Mouse (Mus musculus) left cerebral cortex, postnatal 25 days (tissue): Measurements from ENCODE around the gene Zfhx3. TPM values are rescaled to one million over a fixed set of nuclear protein-coding genes. Genes with fewer than 3 reads are reported as not detected.

Source experiments
- DNase-seq, 2 experiments: peaks; one replicate each; pipeline ENCODE4 v3.0.0; 2022; ENCODE audit warnings: low spot score in 2 of 2, mixed read lengths in 1 of 2
- intact Hi-C: fragments of 180-260 bp; cut with DNase I; formaldehyde crosslinking; loops from one replicate; pipeline ENCODE4 v1.15.1; 2025
- total RNA-seq, 2 experiments: library from RNA; stranded (reverse); gene quantifications; 2 replicates each; pipeline ENCODE4 v1.2.3; 2021

Gene Zfhx3
- total RNA-seq, 2 experiments from 2014 or later: 4.1 to 7.0 TPM

DNA sequence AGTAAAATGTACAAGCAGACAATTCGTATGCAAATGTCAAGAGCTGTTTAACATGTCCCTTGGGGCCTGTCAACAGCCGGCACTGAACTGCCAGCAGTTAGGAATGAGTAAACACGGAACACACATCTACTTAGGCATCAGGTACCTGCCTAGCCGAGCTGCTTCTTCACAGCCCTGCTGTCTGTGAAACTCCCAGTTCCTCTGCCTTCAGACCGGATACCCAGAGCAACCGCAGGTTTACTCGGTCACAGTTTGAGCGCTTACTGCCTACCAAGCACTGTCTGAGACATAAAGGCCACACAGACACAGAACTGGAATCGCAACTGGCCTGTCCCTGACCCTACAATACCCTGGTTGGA is 652.6 kb downstream of the Zfhx3 start:
- intact Hi-C loops: no loop called here
- peak in 1 of 2 experiments; percentile 6 for DNase-seq

DNA sequence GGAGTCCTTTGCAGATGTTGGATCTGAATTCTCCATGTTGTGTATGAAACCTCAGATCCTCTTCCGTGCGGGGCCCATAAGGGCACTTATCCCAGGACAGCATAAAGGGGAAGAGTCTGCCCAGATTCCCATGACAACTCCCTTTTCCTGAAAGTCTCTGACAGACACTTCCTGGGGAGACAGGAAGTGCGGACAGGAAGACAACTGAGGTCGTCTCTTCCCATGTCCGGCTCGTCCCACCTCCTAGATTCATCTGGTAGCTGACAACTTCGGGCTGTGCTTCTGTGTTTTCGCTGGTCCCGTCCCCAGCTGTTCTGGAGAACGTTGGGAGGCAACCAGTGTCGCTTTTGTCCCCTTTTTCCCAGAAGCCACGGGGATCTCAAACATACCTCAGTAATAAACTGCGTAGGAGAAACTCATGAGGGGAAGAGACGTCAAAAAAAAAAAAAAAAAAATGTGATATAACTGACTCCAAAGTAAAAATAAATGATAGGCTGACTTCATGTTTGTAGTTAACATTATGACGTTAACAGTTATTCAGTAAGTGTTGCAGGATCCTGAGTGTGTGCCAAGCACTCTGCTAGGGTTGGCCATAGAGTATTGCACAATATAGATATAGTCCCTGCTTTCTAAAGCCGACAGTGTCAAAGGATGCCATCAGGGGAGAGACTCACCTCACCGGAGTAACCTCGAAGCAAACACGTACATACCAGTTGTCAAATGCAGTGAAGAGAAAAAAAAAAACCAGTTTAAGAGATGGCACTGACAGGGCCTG is 653.5 kb downstream of the Zfhx3 start:
- intact Hi-C loops: no loop called here
- DNase-seq: no peak

DNA sequence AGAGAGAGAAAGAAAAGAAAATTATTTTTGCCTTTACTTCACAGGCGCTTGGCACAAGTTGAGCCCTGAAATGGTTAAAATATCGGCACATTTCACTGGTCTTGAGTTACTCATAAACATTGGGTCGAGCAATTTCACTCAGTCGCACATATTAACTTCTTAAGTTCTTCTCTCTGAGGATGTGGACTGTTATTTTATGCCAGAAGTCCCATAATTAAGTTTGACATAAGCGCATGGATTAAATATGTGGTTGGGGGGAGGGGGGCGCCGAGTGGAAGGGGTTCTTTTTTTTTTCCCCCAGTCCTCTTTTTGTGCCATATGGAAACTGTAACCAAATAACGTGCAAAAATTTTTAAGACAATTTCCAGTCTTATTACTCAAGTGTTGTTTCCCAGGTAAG is 656.6 kb downstream of the Zfhx3 start:
- DNase-seq: no peak
- intact Hi-C loops: no loop called here

- intact Hi-C loops: no loop called here
- no peak for DNase-seq
Observed at GRCm38 (mm10) chr8:108599558-108599957, 657.1 kb downstream of the Zfhx3 start.

GRCm38 (mm10) chr8:108608678-108609077 is 666.2 kb downstream of the Zfhx3 start:
- intact Hi-C loops: no loop called here
- DNase-seq: no peak

DNA sequence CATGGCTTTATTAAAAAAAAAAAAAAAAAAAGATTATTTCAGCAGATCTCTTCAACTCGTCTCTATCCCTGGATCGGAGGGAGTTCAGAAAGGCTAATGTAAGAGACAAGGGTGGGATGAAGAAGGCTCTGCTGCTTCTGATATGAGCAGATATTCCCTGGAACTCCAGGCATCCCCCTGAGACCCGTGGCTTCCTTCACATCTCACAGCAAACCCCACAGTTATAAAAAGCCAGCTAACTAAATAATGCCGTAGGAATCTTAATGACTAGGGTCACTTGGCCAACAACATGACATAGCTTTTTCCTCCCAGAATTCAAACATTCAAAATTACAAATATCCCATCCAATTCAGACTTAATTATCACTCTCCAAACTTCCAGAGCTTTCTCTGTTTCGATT is 666.7 kb downstream of the Zfhx3 start:
- intact Hi-C loops: no loop called here
- DNase-seq: no peak

- DNase-seq: no peak
- intact Hi-C loops: no loop called here
Observed at GRCm38 (mm10) chr8:108611141-108611674, 668.8 kb downstream of the Zfhx3 start.

DNA sequence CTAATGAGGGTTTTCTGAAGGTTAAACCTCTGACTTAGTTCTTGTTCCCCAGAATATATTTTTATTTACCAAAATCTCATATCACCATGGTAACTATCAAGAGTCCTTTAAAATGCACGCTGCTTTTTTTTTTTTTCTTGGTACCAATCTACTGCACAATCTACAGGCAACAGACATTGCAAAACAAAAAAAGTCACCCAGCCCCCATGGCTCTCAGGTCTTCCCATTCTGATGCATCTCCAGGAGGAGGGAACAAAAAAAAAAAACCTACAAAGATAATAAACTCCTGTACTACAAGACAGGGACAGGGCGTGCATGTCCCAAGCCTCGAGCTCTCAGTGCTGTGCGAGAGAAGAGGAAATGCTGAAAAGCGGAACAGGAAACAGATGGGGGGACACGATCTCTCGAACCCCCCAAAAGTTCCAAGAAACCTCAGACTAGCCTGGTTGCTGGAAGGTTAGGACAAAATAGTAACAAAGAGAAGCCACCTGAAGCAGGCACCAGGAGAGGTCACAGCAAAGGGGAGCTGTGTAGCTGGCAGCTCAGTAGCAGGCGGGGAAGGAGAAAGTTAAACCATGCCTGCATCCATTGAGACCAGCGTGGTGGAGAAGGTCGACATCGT is 669.5 kb downstream of the Zfhx3 start:
- intact Hi-C loops: no loop called here
- DNase-seq: peak in 1 of 2 experiments; percentile 25

GRCm38 (mm10) chr8:108612815-108613214 is 670.4 kb downstream of the Zfhx3 start:
- intact Hi-C loops: no loop called here
- DNase-seq: no peak

DNA sequence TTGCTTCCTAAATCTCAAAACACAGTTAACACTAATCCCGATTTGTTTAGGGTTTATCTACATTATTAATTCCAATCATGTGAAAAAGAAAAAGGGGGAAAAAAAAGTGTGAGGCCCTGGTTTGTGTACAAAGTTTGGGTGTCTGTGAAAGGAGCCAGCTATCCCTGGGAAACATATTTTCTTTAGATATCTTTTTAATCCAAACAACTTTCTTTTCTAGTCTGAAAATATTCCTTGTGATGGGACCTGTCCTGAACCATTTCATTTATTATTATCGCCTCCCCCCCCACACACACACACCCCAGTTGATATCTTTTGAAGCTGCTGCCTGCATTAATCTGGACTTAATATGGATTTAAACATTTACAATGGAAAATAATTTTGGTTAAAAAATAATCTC is 670.8 kb downstream of the Zfhx3 start:
- no peak for DNase-seq
- intact Hi-C loops: no loop called here

- intact Hi-C loops: no loop called here
- DNase-seq: no peak
Observed at GRCm38 (mm10) chr8:108621296-108621695, 678.9 kb downstream of the Zfhx3 start.

GRCm38 (mm10) chr8:108623660-108624059 is 681.2 kb downstream of the Zfhx3 start:
- intact Hi-C loops: no loop called here
- DNase-seq: no peak

GRCm38 (mm10) chr8:108625571-108626120 is 683.2 kb downstream of the Zfhx3 start:
- intact Hi-C loops: no loop called here
- DNase-seq: no peak

DNA sequence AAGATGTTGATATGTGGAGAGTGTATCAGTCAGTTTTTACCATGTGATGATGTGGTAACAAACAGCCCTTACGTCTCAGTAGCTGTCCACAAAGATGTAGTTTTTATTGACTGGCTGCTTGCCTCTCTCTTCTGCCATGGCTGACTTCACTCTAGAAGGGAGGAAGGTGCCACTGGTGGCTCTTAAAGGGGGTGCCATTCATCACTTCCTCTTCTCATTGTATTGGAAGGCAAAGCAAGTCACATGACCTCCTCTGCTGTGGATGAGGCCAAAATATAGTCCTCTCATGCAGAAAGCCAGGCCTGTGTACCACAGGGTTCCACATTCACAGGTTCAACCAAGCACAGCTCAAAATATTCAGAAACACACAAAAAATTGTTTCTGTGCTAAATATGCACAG is 688.6 kb downstream of the Zfhx3 start:
- no peak for DNase-seq
- intact Hi-C loops: no loop called here

GRCm38 (mm10) chr8:108634282-108634681 is 691.8 kb downstream of the Zfhx3 start:
- intact Hi-C loops: no loop called here
- no peak for DNase-seq

DNA sequence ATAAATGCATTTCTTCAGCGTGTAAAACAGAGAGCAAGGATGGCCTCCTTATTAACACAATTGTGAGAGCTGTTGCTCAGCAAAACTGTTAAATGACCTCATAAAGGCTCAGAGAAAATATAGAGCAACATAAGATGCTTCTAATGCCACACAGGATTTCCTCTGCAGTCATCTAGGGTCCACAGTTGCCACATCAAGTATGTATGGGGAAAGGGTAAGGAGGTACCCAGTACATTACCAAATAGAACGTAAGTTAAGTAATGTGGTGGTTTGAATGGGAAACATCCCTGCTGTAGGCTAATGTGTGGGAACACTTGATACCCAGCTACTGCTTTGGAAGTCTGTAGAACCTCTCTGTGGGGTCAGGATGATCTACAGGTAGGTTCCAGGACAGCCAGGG is 695.4 kb downstream of the Zfhx3 start:
- intact Hi-C loops: no loop called here
- no peak for DNase-seq

DNA sequence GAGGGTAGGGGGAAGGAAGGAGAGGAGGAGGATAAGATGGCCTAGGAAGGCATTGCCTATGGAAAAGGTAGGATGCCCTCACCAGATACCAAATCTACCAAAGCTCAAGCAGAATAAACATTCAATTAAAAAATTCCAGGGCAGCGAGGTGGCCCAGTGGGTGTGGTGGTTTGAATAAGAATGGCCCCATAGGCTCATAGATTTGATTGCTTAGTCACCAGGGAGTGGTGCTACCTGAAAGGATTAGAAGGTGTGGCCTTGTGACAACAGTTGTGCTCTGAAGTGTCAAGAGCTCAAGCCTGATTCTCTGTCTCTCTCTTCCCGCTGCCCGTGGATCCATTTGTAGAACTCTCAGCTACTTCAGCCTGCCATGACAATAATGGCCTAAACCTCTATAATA is 703.2 kb downstream of the Zfhx3 start:
- intact Hi-C loops: no loop called here
- no peak for DNase-seq

- peak in 1 of 2 experiments; percentile 1 for DNase-seq
- intact Hi-C loops: no loop called here
Observed at GRCm38 (mm10) chr8:108647556-108647955, 705.1 kb downstream of the Zfhx3 start.

GRCm38 (mm10) chr8:108648993-108649392 is 706.5 kb downstream of the Zfhx3 start:
- intact Hi-C loops: no loop called here

GRCm38 (mm10) chr8:108650837-108651236 is 708.4 kb downstream of the Zfhx3 start:
- DNase-seq: no peak
- intact Hi-C loops: no loop called here

More at GRCm38 (mm10) chr8:108648993-108649392, 706.5 kb downstream of the Zfhx3 start:
- no peak for DNase-seq
